Mouse (Mus musculus) embryo, embryonic 10.5 days (tissue): ENCODE results near the gene Sned1.
"Not testable (repeated sequence)": the region's sequence is repeated elsewhere in the genome, so short reads cannot be mapped to it uniquely, and the experiment has no call there.

ENCODE experiments used
- DNase-seq: peaks from one replicate; pipeline ENCODE4 v3.0.0-alpha.2; 2015; ENCODE audit warnings: low spot score

The Sned1 gene

GRCm38 (mm10) chr1:93235576-93236544 lies at the start of gene Sned1:
Sned1 (plus strand) TSS chr1:93235841.
- DNase-seq = peak; percentile 90

DNA sequence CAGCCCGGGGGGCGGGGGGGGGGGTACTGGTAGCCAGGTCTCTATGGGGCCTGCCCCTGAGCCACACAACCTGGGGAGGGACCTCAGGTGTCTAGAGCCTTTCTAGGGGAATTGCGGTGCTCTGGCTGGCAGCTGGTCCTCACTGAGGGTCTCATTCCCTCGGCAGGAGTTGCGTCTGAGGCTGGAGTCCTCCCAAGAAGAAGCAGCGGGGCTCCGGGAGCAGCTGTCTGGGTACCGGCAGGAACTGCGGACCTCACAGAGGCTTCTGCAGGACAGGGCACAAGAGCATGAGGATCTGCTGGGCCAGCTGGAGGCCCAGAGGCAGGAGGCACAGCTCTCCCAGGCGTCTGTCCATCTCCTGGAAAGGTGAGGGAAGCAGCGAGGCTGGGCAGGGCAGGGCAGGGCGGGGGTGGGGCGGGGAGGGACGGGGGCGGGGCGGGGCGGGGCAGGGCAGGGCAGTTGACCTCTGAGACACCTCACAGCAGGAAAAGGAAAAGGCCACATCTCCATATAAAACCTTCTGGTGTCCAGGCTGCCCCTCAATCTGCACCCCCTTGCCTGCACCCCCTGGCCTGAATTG lies 44.8 kb upstream of the Sned1 start:
- DNase-seq = no peak

- DNase-seq = no peak
Observed at GRCm38 (mm10) chr1:93194961-93195360, 40.7 kb upstream of the Sned1 start.

DNA sequence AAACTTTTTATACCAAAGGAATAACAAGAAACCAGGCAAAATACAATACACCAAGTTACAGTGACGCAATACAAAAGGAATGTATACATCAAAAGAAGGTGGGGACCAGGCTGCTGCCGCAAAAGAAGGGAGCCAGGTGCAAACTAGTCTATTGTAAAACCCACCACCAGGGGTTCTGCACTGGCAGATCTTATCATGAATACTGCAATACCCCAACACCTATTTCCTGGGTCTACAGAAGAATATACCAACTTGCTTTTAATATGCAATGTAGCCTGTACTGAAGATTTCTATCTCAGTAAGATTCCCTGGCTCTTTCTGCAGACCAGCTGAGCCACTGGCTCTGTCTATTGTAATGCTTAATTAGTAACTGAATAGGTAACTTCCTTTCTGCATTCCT lies 38.2 kb upstream of the Sned1 start:
- DNase-seq = not testable (repeated sequence)

- DNase-seq = no peak
Observed at GRCm38 (mm10) chr1:93197916-93198315, 37.7 kb upstream of the Sned1 start.

GRCm38 (mm10) chr1:93206277-93206970 lies 29.2 kb upstream of the Sned1 start:
- DNase-seq = no peak

DNA sequence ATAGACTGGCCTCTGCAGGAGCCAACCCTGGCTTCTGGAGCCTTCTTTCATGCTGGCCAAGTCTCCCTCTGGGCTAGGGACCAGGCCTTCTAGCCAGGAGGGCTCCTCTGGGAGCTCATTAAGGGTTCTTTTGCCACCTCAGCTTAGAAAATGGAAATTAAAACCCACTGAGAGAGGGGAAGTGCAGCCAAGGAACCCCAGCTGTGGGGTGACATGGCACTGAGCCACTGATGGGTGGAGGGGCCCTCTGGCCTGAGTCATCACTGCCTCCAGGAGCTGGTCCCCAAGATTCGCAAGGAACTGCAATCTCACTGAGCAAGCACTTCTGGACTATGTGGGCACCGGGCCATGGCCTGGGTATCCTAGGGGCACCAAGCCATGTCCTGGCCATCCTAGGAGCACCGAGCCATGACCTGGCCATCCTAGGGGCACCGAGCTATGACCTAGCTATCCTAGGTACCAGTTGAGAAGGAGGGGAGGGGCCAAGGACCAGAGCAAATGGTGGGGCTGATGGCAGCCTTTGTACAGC lies 28.0 kb upstream of the Sned1 start:
- DNase-seq = no peak

- DNase-seq = peak; percentile 23
Observed at GRCm38 (mm10) chr1:93210213-93210641, 25.4 kb upstream of the Sned1 start.

DNA sequence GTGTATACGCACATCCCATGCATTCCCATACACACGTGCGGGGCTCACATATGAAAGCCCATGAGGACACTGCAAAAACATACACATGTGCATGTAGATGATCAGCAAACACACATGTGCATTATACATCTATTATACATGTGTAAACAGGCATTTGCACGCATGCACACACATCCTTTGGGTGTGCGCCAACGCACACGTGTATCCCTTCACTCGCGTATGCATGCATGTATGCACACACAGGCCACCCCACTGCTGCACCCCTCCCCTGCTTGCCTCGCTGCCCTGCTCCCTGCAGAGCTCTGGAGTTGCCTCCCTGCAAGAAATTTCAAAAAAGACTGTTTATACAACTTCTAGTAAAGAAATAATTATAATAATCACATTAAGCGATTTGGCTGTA lies 24.6 kb upstream of the Sned1 start:
- no peak for DNase-seq

- DNase-seq = peak; percentile 46
Observed at GRCm38 (mm10) chr1:93211549-93212220, 24.0 kb upstream of the Sned1 start.

GRCm38 (mm10) chr1:93212441-93212840 lies 23.2 kb upstream of the Sned1 start:
- DNase-seq = no peak

DNA sequence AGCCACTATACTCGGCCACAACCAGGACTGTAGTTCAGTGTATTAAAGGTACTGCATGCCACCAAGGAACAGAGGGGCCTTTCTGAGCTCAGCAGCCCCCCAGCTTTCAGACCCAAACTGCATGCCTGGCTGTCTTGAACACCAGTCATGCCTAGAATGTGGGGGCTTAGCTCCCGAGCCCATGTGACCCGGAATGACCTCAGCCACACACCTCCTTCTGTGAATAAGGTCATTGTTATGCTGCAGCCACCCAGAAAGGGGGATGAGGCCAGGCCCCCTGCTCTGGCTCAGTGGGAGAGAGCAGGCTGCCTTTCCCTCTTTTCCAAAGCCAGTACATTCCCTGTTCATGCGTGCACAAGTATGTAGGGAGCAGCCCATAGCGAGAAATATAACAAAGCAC lies 21.0 kb upstream of the Sned1 start:
- DNase-seq = no peak

DNA sequence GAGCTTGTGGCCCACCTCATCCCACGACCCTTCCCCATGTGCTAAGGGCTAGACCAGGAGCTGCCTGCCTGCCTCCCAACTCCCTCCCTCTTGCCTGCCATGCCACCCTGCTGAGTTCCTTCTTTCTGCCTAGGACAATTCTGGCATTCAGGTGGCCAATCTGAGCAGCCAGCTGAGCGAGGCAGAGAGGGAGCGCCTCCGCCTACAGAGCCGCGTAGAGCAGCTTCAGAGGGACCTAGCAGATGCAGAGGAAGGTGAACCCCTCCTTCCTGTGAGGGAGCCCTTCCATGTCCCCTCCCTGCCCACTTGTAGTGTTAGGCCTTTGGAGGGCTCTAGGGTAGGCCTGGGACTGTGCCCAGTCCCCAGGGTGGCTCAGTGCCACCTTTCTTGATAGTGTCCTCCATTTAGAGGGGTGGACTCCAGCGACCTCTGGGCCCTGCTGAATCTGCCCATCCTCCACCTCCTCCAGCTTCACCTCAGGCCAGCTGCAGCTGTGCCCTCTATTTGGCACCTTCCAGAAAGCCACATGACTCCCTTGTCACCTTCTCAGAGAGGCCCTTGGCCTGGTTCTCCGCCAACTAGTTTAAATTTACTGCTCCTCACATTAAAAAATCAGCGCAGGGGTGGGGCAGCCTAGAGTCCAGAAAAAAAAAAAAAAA lies 18.7 kb upstream of the Sned1 start:
- DNase-seq = no peak

GRCm38 (mm10) chr1:93217530-93217929 lies 18.1 kb upstream of the Sned1 start:
- no peak for DNase-seq

DNA sequence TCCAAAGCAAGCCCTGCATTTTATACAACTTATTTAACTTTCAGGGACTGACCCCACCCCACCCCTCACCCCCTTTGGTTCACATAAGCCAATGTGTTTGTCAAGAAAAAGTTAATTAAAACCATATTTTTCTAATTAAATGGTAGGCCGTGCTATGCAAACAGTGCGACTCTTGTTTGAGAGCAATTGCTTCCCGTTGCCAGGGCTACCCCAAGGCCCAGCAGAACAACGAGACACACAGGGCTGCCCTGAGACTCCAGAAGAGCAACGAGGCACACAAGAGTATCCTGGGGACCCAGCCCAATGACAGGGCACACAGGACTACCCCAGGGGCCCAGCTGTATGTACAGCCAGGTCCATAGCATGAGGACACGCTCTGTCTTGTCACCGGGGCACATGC lies 14.9 kb upstream of the Sned1 start:
- DNase-seq = peak; percentile 37

DNA sequence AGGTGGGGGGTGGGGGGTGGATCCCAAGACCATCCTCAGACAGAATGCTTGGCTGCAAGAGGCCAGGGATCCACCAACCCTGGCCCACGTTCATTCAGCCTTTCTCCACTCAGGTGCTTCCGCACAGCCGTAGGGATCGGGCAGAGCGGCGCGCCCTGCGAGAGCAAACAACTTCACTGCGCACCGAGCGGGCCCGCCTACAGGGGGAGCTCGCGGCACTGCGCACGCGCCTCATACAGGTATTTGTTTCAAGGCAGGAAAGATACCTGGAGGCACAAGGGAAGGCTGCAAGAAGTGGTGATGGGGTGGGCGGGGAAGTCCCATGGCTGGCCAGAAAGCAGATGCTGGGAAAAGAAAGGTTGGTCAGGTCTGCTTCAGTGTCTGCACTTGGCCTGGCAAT lies 11.7 kb upstream of the Sned1 start:
- DNase-seq = peak; percentile 54

GRCm38 (mm10) chr1:93225226-93225625 lies 10.4 kb upstream of the Sned1 start:
- no peak for DNase-seq

DNA sequence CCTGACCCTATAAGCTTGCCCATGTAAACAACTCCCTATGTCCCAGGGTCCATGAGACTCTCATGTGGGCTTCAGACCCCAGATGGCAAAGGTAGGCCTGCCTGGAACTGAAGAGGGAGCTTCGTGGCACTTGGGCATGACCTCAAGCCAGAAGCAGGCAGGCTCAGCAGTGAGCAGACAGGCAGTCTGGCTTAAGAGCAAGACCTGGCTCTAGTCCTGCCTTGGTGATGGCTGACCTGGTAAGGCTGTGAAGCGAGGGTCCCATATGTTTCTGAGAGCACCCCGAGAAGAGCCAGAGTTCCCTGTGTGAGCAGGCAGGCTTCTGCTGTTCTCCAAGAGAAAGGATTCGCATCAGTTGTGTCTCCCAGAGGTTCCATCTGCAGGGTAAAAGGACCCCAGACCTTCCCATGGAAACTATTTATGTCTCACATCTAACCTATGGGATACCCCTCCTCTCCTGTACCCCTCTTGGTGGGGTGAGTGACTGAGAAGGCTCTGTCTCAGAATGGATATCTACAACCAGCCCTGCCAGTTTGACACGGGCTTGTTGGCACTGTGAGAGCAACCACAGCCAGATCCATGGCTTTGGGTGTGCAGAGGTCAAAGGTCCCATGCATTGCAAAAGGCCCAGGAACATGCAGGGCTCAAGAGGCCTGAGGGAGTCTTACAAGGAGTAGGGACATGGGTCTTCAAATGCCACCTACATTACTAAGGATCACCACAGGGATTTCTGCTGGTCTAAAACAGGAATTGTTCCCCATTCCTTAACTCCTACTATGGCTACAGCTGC lies 9.7 kb upstream of the Sned1 start:
- DNase-seq = no peak

GRCm38 (mm10) chr1:93227303-93227975 lies 8.2 kb upstream of the Sned1 start:
- no peak for DNase-seq

DNA sequence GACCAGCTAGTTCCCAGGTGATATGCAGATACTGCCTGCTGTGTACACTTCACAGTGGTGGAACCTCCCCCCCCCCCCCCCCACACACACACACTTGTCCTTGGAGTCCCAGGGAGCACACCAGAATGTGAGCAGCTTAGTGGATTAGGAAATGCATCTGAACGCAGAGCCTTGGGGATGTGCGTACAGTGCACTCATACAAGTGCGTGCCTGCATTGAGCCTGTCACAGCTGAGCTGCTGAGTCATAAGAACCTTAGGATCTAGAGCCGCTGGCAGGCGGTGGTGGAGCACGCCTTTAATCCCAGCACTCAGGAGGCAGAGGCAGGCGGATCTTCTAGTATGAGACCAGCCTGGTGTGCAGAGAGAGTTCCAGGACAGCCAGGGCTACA lies 7.7 kb upstream of the Sned1 start:
- no peak for DNase-seq
